Mouse (Mus musculus): ENCODE measurements around the gene Ypel2.

GRCm38 (mm10) chr11:86984990-86985389, 8.5 kb downstream of the Ypel2 start:
- TF ChIP-seq CTCF (IDR thresholded peaks at IDR 0.05; ENCODE audit: extremely low read depth, insufficient read depth, insufficient read length, insufficient replicate concordance) (no peak), POLR2A (IDR thresholded peaks at IDR 0.05; ENCODE audit: low read depth, low read length) (no peak)
